Mouse (Mus musculus): ENCODE data around the gene Dot1l. TPM values are rescaled to one million over a fixed set of nuclear protein-coding genes. Genes with fewer than 3 reads are reported as not detected.

Gene Dot1l
- polyA plus RNA-seq, 1 experiment from 2014 or later: 13.6 TPM

GRCm38 (mm10) chr10:80741634-80742179, 13.3 kb upstream of the Dot1l start:
- H3K36me3 ChIP-seq (ENCODE audit: control insufficient read depth, insufficient read depth, low read length): 0 out of 2 replicates have a peak, but pooled peaks cover 4% of the 10 kb centered on the region
- H3K9ac ChIP-seq (ENCODE audit: low read length): peak overlapping the region; percentile 97
- peak overlapping the region; percentile 74 for H3K27ac ChIP-seq (ENCODE audit: low read depth, low read length)
- H3K4me2 ChIP-seq (ENCODE audit: low read length): peak overlapping the region; percentile 97
- ATAC-seq: peak; percentile 16
- DNase-seq (ENCODE audit: low spot score): no peak
- peak overlapping the region; percentile 98 for H3K4me3 ChIP-seq (ENCODE audit: low read depth, low read length)
- no peaks in the 10 kb centered on the region for H3K9me3 ChIP-seq (replicated peaks; ENCODE audit: control insufficient read depth, low read length)
- under 1% methylated on average over 43 of the region's 46 CpGs for WGBS
- H3K4me1 ChIP-seq (ENCODE audit: control insufficient read depth, insufficient read depth, low read length): peaks cover 18% of the 10 kb centered on the region
- no peaks in the 10 kb centered on the region for H3K27me3 ChIP-seq (replicated peaks; ENCODE audit: control insufficient read depth, insufficient read depth, low read length)

GRCm38 (mm10) chr10:80742180-80742978, 12.6 kb upstream of the Dot1l start, which contains the start of gene Ap3d1:
Gene Ap3d1, minus strand, starts transcription at chr10:80742264.
- 3% methylated on average over 25 of the region's 25 CpGs for WGBS
- no peaks in the 10 kb centered on the region for H3K9me3 ChIP-seq (replicated peaks; ENCODE audit: control insufficient read depth, low read length)
- H3K9ac ChIP-seq (ENCODE audit: low read length): peak within 1 kb of the TSS; percentile 97
- H3K4me1 ChIP-seq (ENCODE audit: control insufficient read depth, insufficient read depth, low read length): peaks cover 18% of the 10 kb centered on the region
- H3K4me2 ChIP-seq (ENCODE audit: low read length): peak within 1 kb of the TSS; percentile 97
- H3K36me3 ChIP-seq (ENCODE audit: control insufficient read depth, insufficient read depth, low read length): 0 out of 2 replicates have a peak, but pooled peaks cover 3% of the 10 kb centered on the region
- peak; percentile 100 for ATAC-seq
- H3K27me3 ChIP-seq (replicated peaks; ENCODE audit: control insufficient read depth, insufficient read depth, low read length): no peaks in the 10 kb centered on the region
- peak; percentile 100 for DNase-seq (ENCODE audit: low spot score)
- H3K27ac ChIP-seq (ENCODE audit: low read depth, low read length): peak within 1 kb of the TSS; percentile 74
- H3K4me3 ChIP-seq (ENCODE audit: low read depth, low read length): peak within 1 kb of the TSS; percentile 98

GRCm38 (mm10) chr10:80744262-80744661, 10.7 kb upstream of the Dot1l start:
- ATAC-seq (no peak), DNase-seq (ENCODE audit: low spot score) (no peak)
- no peak overlapping the region for H3K9ac ChIP-seq (ENCODE audit: low read length)
- no peak overlapping the region for H3K27ac ChIP-seq (ENCODE audit: low read depth, low read length)
- H3K9me3 ChIP-seq (replicated peaks; ENCODE audit: control insufficient read depth, low read length): no peaks in the 10 kb centered on the region
- H3K27me3 ChIP-seq (replicated peaks; ENCODE audit: control insufficient read depth, insufficient read depth, low read length): no peaks in the 10 kb centered on the region
- H3K36me3 ChIP-seq (ENCODE audit: control insufficient read depth, insufficient read depth, low read length): no peaks in the 10 kb centered on the region
- H3K4me1 ChIP-seq (ENCODE audit: control insufficient read depth, insufficient read depth, low read length): peaks cover 14% of the 10 kb centered on the region
- no peak overlapping the region for H3K4me3 ChIP-seq (ENCODE audit: low read depth, low read length)
- no peak overlapping the region for H3K4me2 ChIP-seq (ENCODE audit: low read length)
- WGBS: 42% methylated on average over 5 of the region's 5 CpGs

GRCm38 (mm10) chr10:80747410-80747809, 7.6 kb upstream of the Dot1l start:
- ATAC-seq (no peak), DNase-seq (ENCODE audit: low spot score) (peak; percentile 73)
- WGBS: 16% methylated on average over 3 of the region's 3 CpGs
- no peak overlapping the region for H3K9ac ChIP-seq (ENCODE audit: low read length)
- no peaks in the 10 kb centered on the region for H3K9me3 ChIP-seq (replicated peaks; ENCODE audit: control insufficient read depth, low read length)
- no peak overlapping the region for H3K4me3 ChIP-seq (ENCODE audit: low read depth, low read length)
- no peaks in the 10 kb centered on the region for H3K27me3 ChIP-seq (replicated peaks; ENCODE audit: control insufficient read depth, insufficient read depth, low read length)
- H3K36me3 ChIP-seq (ENCODE audit: control insufficient read depth, insufficient read depth, low read length): no peaks in the 10 kb centered on the region
- peaks cover 9% of the 10 kb centered on the region; the same call in 1 of the 2 replicates for H3K4me1 ChIP-seq (ENCODE audit: control insufficient read depth, insufficient read depth, low read length)
- H3K27ac ChIP-seq (ENCODE audit: low read depth, low read length): no peak overlapping the region
- H3K4me2 ChIP-seq (ENCODE audit: low read length): no peak overlapping the region

GRCm38 (mm10) chr10:80748609-80749008, 6.4 kb upstream of the Dot1l start:
- 14% methylated on average over 6 of the region's 6 CpGs for WGBS
- Histone ChIP-seq H3K4me2 (ENCODE audit: low read length) (no peak overlapping the region), H3K9me3 (replicated peaks; ENCODE audit: control insufficient read depth, low read length) (no peaks in the 10 kb centered on the region), H3K9ac (ENCODE audit: low read length) (no peak overlapping the region), H3K27ac (ENCODE audit: low read depth, low read length) (no peak overlapping the region), H3K4me3 (ENCODE audit: low read depth, low read length) (no peak overlapping the region), H3K36me3 (ENCODE audit: control insufficient read depth, insufficient read depth, low read length) (no peaks in the 10 kb centered on the region), H3K27me3 (replicated peaks; ENCODE audit: control insufficient read depth, insufficient read depth, low read length) (no peaks in the 10 kb centered on the region), H3K4me1 (ENCODE audit: control insufficient read depth, insufficient read depth, low read length) (peaks cover 10% of the 10 kb centered on the region; the same call in 1 of the 2 replicates)
- ATAC-seq: no peak
- DNase-seq (ENCODE audit: low spot score): peak; percentile 35

GRCm38 (mm10) chr10:80751188-80751832, 3.7 kb upstream of the Dot1l start:
- no peak for DNase-seq (ENCODE audit: low spot score)
- no peaks in the 10 kb centered on the region for H3K27me3 ChIP-seq (replicated peaks; ENCODE audit: control insufficient read depth, insufficient read depth, low read length)
- WGBS: 19% methylated on average over 16 of the region's 16 CpGs
- no peaks in the 10 kb centered on the region for H3K36me3 ChIP-seq (ENCODE audit: control insufficient read depth, insufficient read depth, low read length)
- H3K9me3 ChIP-seq (replicated peaks; ENCODE audit: control insufficient read depth, low read length): no peaks in the 10 kb centered on the region
- no peak overlapping the region for H3K27ac ChIP-seq (ENCODE audit: low read depth, low read length)
- no peak for ATAC-seq
- H3K4me2 ChIP-seq (ENCODE audit: low read length): peak overlapping the region; percentile 31; the same call in 1 of the 2 replicates
- peaks cover 15% of the 10 kb centered on the region for H3K4me1 ChIP-seq (ENCODE audit: control insufficient read depth, insufficient read depth, low read length)
- H3K9ac ChIP-seq (ENCODE audit: low read length): no peak overlapping the region
- no peak overlapping the region for H3K4me3 ChIP-seq (ENCODE audit: low read depth, low read length)

GRCm38 (mm10) chr10:80752079-80752625, 2.9 kb upstream of the Dot1l start:
- DNase-seq (ENCODE audit: low spot score): peak; percentile 77
- peak; percentile 15; the same call in 1 of the 2 replicates for ATAC-seq
- Histone ChIP-seq H3K36me3 (ENCODE audit: control insufficient read depth, insufficient read depth, low read length) (no peaks in the 10 kb centered on the region), H3K4me2 (ENCODE audit: low read length) (peak overlapping the region; percentile 31; the same call in 1 of the 2 replicates), H3K4me1 (ENCODE audit: control insufficient read depth, insufficient read depth, low read length) (peaks cover 24% of the 10 kb centered on the region), H3K27ac (ENCODE audit: low read depth, low read length) (no peak overlapping the region), H3K9me3 (replicated peaks; ENCODE audit: control insufficient read depth, low read length) (no peaks in the 10 kb centered on the region), H3K9ac (ENCODE audit: low read length) (no peak overlapping the region), H3K27me3 (replicated peaks; ENCODE audit: control insufficient read depth, insufficient read depth, low read length) (no peaks in the 10 kb centered on the region), H3K4me3 (ENCODE audit: low read depth, low read length) (no peak overlapping the region)
- WGBS: 5% methylated on average over 6 of the region's 6 CpGs

- DNase-seq (ENCODE audit: low spot score) (no peak), ATAC-seq (no peak)
- Histone ChIP-seq H3K4me1 (ENCODE audit: control insufficient read depth, insufficient read depth, low read length) (peaks cover 28% of the 10 kb centered on the region), H3K27ac (ENCODE audit: low read depth, low read length) (peak overlapping the region; percentile 77), H3K36me3 (ENCODE audit: control insufficient read depth, insufficient read depth, low read length) (no peaks in the 10 kb centered on the region), H3K9ac (ENCODE audit: low read length) (peak overlapping the region; percentile 95), H3K27me3 (replicated peaks; ENCODE audit: control insufficient read depth, insufficient read depth, low read length) (no peaks in the 10 kb centered on the region), H3K9me3 (replicated peaks; ENCODE audit: control insufficient read depth, low read length) (no peaks in the 10 kb centered on the region), H3K4me2 (ENCODE audit: low read length) (peak overlapping the region; percentile 83), H3K4me3 (ENCODE audit: low read depth, low read length) (peak overlapping the region; percentile 97)
- under 1% methylated on average over 60 of the region's 75 CpGs for WGBS
Observed at GRCm38 (mm10) chr10:80755291-80756015, 447 bp downstream of the Dot1l start.
